Mouse (Mus musculus) liver, postnatal 0 days (tissue): ENCODE results near the gene Fam184b. TPM values are rescaled to one million over a fixed set of nuclear protein-coding genes. Genes with fewer than 3 reads are reported as not detected.

Experiments used
- ATAC-seq: fragments of 200-750 bp; cut with Nextera tagmentation; 2 replicates; pipeline ENCODE4 v1.8.0; 2017; ENCODE audit warnings: mild to moderate bottlenecking, moderate library complexity
- DNase-seq: peaks from one replicate; pipeline ENCODE4 v3.0.0-alpha.2; 2016
- H3K27ac ChIP-seq: fragments of 300-500 bp; sonication (generic); 2 replicates; pipeline ENCODE4 v1.5.1; 2014; ENCODE audit warnings: antibody characterized with exemption, moderate library complexity, mild to moderate bottlenecking, low read depth
- H3K27me3 ChIP-seq: fragments of 300-500 bp; sonication (generic); 2 replicates; pipeline ENCODE4 v1.6.1; 2014; ENCODE audit warnings: low read length, control low read depth, mixed read lengths; ENCODE audit not compliant: insufficient read depth
- H3K36me3 ChIP-seq: fragments of 300-500 bp; sonication (generic); replicated peaks from 2 replicates; pipeline ENCODE4 v1.6.1; 2014; ENCODE audit warnings: mild to moderate bottlenecking, control low read depth, low read length, moderate library complexity, mixed read lengths; ENCODE audit not compliant: insufficient read depth
- H3K4me1 ChIP-seq: fragments of 300-500 bp; sonication (generic); 2 replicates; pipeline ENCODE4 v1.6.1; 2014; ENCODE audit warnings: antibody characterized with exemption, mild to moderate bottlenecking, control low read depth; ENCODE audit not compliant: insufficient read depth
- H3K4me2 ChIP-seq: fragments of 300-500 bp; sonication (generic); 2 replicates; pipeline ENCODE4 v1.6.1; 2014; ENCODE audit warnings: low read depth, mild to moderate bottlenecking, low read length, moderate library complexity, mixed read lengths
- H3K4me3 ChIP-seq: fragments of 300-500 bp; sonication (generic); 2 replicates; pipeline ENCODE4 v1.5.1; 2014; ENCODE audit warnings: low read depth, low read length
- H3K9ac ChIP-seq: fragments of 300-500 bp; sonication (generic); replicated peaks from 2 replicates; pipeline ENCODE4 v1.6.1; 2014; ENCODE audit warnings: mild to moderate bottlenecking, moderate library complexity
- H3K9me3 ChIP-seq: fragments of 300-500 bp; sonication (generic); 2 replicates; pipeline ENCODE4 v1.6.1; 2016; ENCODE audit warnings: mild to moderate bottlenecking, control low read depth, low read length, mixed read lengths
- CTCF ChIP-seq: sonication (generic); IDR thresholded peaks from 2 replicates; pipeline ENCODE4 v1.5.1; 2016; ENCODE audit warnings: antibody characterized with exemption, low read depth
- EP300 ChIP-seq: IDR thresholded peaks from 2 replicates; pipeline ENCODE4 v1.6.1; 2016; ENCODE audit warnings: antibody characterized with exemption, low read depth, mild to moderate bottlenecking
- WGBS: fragments of 180-500 bp; shearing (Covaris S2); extraction: QIAGEN DNeasy Blood & Tissue Kit; methylation state at CpG from one replicate; pipeline ENCODE4 v1.1.7; 2014; ENCODE audit not compliant: insufficient replicate concordance; 5-methylcytosine and 5-hydroxymethylcytosine counted together
- polyA plus RNA-seq: library from polyadenylated mRNA; unstranded; fragments of >200 nt; fragmentation: Nextera tagmentation; extraction: Ambion mirVana; gene quantifications from 2 replicates; pipeline ENCODE4 v1.2.1, GENCODE M21; 2015

Fam184b gene
- polyA plus RNA-seq, 1 experiment from 2014 or later: 0.07 TPM

DNA sequence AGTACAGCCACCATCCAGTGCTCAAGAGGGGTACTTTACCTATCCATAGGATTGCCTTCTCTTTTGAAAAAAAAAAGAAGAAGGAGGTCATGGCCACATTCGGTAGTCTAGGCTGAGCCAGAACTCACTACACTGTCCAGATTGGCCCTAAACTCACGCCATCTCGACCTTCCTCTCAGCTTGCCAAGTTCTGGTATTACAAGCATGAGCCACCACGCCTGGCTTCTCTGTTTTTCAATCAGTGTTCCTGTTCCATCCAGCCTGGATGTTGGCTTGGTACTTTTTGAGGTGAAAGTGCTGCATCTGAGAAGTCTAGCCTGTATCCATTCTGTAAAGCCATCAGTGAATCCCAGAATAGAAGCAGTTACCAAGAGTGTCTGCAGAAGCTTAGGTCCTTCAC is 142.9 kb downstream of the Fam184b start:
- no peaks in the 10 kb centered on the region for H3K9me3 ChIP-seq
- 78% methylated on average over 4 of the region's 4 CpGs for WGBS
- H3K27me3 ChIP-seq: no peaks in the 10 kb centered on the region
- peak overlapping the region; percentile 22; the same call in 1 of the 2 replicates for H3K27ac ChIP-seq
- no peak for DNase-seq
- no peak overlapping the region for H3K9ac ChIP-seq
- peaks cover 14% of the 10 kb centered on the region for H3K4me1 ChIP-seq
- no peak overlapping the region for H3K4me2 ChIP-seq
- no peak for ATAC-seq
- TF ChIP-seq EP300 (no peak), CTCF (no peak)
- no peak overlapping the region for H3K4me3 ChIP-seq
- H3K36me3 ChIP-seq: peaks cover 14% of the 10 kb centered on the region

GRCm38 (mm10) chr5:45496042-45496441 is 143.4 kb downstream of the Fam184b start:
- Histone ChIP-seq H3K4me3 (no peak overlapping the region), H3K27ac (no peak overlapping the region), H3K9ac (no peak overlapping the region), H3K9me3 (no peaks in the 10 kb centered on the region), H3K4me2 (no peak overlapping the region), H3K4me1 (peaks cover 14% of the 10 kb centered on the region), H3K36me3 (peaks cover 14% of the 10 kb centered on the region), H3K27me3 (no peaks in the 10 kb centered on the region)
- DNase-seq: no peak
- TF ChIP-seq CTCF (no peak), EP300 (no peak)
- no peak for ATAC-seq

GRCm38 (mm10) chr5:45495429-45495975 is 143.9 kb downstream of the Fam184b start:
- 77% methylated on average over 3 of the region's 3 CpGs for WGBS
- H3K9ac ChIP-seq: no peak overlapping the region
- no peak for TF ChIP-seq EP300

DNA sequence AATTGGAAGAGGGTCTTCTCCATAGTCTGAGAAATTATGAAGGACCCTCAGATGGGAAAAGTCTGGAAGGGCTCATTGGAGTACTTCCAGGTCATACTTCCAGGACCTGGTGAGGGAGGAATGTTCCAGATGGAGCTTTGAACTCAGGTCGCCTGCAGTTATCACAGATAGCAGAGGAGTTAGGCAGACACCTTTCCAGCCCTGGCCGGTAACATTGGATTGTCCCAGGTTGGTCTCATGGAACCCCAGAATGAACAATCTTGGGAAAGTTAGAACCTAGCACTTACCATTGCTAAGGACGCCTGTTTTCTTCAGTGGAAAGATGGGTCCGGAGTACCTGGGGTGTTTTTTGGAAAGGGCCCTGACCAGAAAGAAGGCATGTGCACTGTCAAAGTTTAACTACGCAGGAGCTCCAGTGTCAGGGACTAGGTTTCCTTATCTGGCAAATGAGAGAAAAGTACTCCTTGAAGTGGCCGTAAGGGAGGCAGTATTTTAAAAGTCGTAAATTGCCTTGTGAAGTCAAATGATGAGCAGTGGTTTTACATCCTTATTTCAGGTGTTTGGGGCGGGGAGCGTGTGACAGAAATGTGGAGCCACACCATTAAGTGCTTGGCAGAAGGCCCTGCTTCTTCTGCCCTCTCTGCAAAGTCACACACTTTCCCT is 145.2 kb downstream of the Fam184b start:
- Histone ChIP-seq H3K4me1 (peaks cover 14% of the 10 kb centered on the region), H3K27ac (peak overlapping the region; percentile 88; the same call in 1 of the 2 replicates), H3K27me3 (no peaks in the 10 kb centered on the region), H3K9me3 (no peaks in the 10 kb centered on the region), H3K4me2 (peak overlapping the region; percentile 95), H3K4me3 (peak overlapping the region; percentile 65), H3K9ac (peak overlapping the region; percentile 82), H3K36me3 (peaks cover 7% of the 10 kb centered on the region; the same call in 1 of the 2 replicates)
- DNase-seq (no peak), ATAC-seq (no peak)
- 51% methylated on average over 9 of the region's 9 CpGs for WGBS
- no peak for TF ChIP-seq CTCF
- no peak for TF ChIP-seq EP300

More at GRCm38 (mm10) chr5:45495429-45495975, 143.9 kb downstream of the Fam184b start:
- H3K9me3 ChIP-seq: no peaks in the 10 kb centered on the region
- H3K4me2 ChIP-seq: 0 out of 2 replicates have a peak overlapping the region, but pooled peaks have one; percentile 2
- no peak overlapping the region for H3K4me3 ChIP-seq
- peaks cover 14% of the 10 kb centered on the region for H3K4me1 ChIP-seq
- no peak for ATAC-seq
- H3K36me3 ChIP-seq: peaks cover 10% of the 10 kb centered on the region
- DNase-seq: no peak
- H3K27ac ChIP-seq: no peak overlapping the region
- no peaks in the 10 kb centered on the region for H3K27me3 ChIP-seq

GRCm38 (mm10) chr5:45493191-45494092 is 146.0 kb downstream of the Fam184b start, which contains the start of gene Lap3:
Lap3 (plus strand) TSS chr5:45493374.
- Histone ChIP-seq H3K4me2 (peak within 1 kb of the TSS; percentile 95), H3K9me3 (no peaks in the 10 kb centered on the region), H3K36me3 (peaks cover 1% of the 10 kb centered on the region; the same call in 1 of the 2 replicates), H3K27ac (peak within 1 kb of the TSS; percentile 88), H3K27me3 (no peaks in the 10 kb centered on the region), H3K4me1 (peaks cover 14% of the 10 kb centered on the region), H3K4me3 (peak within 1 kb of the TSS; percentile 65), H3K9ac (peak within 1 kb of the TSS; percentile 82)
- TF ChIP-seq EP300 (no peak), CTCF (peak; percentile 47)
- peak; percentile 99 for DNase-seq
- WGBS: under 1% methylated on average over 77 of the region's 78 CpGs
- ATAC-seq: peak; percentile 98

- Histone ChIP-seq H3K27me3 (no peaks in the 10 kb centered on the region), H3K36me3 (no peaks in the 10 kb centered on the region; the same call in 1 of the 2 replicates), H3K4me1 (peaks cover 14% of the 10 kb centered on the region), H3K27ac (no peak overlapping the region), H3K4me3 (no peak overlapping the region), H3K4me2 (no peak overlapping the region), H3K9me3 (no peaks in the 10 kb centered on the region), H3K9ac (no peak overlapping the region)
- WGBS: 55% methylated on average over 4 of the region's 4 CpGs
- no peak for TF ChIP-seq CTCF
- TF ChIP-seq EP300: no peak
- no peak for ATAC-seq
- DNase-seq: no peak
Observed at GRCm38 (mm10) chr5:45491776-45492175, 147.6 kb downstream of the Fam184b start.
